Mouse (Mus musculus) neural tube, embryonic 11.5 days (tissue): ENCODE results near the gene Zfp651. TPM values are rescaled to one million over a fixed set of nuclear protein-coding genes. Genes with fewer than 3 reads are reported as not detected.

Source experiments
- ATAC-seq: fragments of 200-750 bp; cut with Nextera tagmentation; 2 replicates; pipeline ENCODE4 v1.8.0; 2017; ENCODE audit warnings: moderate number of reproducible peaks, mild to moderate bottlenecking, moderate TSS enrichment, moderate library complexity; ENCODE audit not compliant: insufficient read depth, low FRiP score, low TSS enrichment
- DNase-seq: peaks from one replicate; pipeline ENCODE4 v3.0.0-alpha.2; 2015; ENCODE audit warnings: low spot score
- H3K27ac ChIP-seq: fragments of 300-500 bp; sonication (generic); 2 replicates; pipeline ENCODE4 v1.5.1; 2014; ENCODE audit warnings: low read depth, mild to moderate bottlenecking, low read length
- H3K27me3 ChIP-seq: fragments of 300-500 bp; sonication (generic); 2 replicates; pipeline ENCODE4 v1.6.1; 2014; ENCODE audit warnings: mild to moderate bottlenecking, low read length, mixed read lengths; ENCODE audit not compliant: control insufficient read depth, insufficient read depth
- H3K36me3 ChIP-seq: fragments of 300-500 bp; sonication (generic); 2 replicates; pipeline ENCODE4 v1.6.1; 2014; ENCODE audit warnings: mild to moderate bottlenecking, low read length, moderate library complexity, mixed read lengths; ENCODE audit not compliant: control insufficient read depth, insufficient read depth
- H3K4me1 ChIP-seq: fragments of 300-500 bp; sonication (generic); 2 replicates; pipeline ENCODE4 v1.6.1; 2014; ENCODE audit warnings: low read length, mixed read lengths; ENCODE audit not compliant: control insufficient read depth, insufficient read depth
- H3K4me2 ChIP-seq: fragments of 300-500 bp; sonication (generic); 2 replicates; pipeline ENCODE4 v1.6.1; 2014; ENCODE audit warnings: low read depth, mild to moderate bottlenecking, moderate library complexity
- H3K4me3 ChIP-seq: fragments of 300-500 bp; sonication (generic); 2 replicates; pipeline ENCODE4 v1.5.1; 2014; ENCODE audit warnings: low read depth, low read length
- H3K9ac ChIP-seq: fragments of 300-500 bp; sonication (generic); 2 replicates; pipeline ENCODE4 v1.6.1; 2014; ENCODE audit warnings: mild to moderate bottlenecking, low read length
- H3K9me3 ChIP-seq: fragments of 300-500 bp; sonication (generic); 2 replicates; pipeline ENCODE4 v1.6.1; 2016; ENCODE audit warnings: low read length; ENCODE audit not compliant: control insufficient read depth
- WGBS: fragments of 180-500 bp; shearing (Covaris S2); extraction: QIAGEN DNeasy Blood & Tissue Kit; methylation state at CpG from one replicate; pipeline ENCODE4 v1.1.7; 2014; 5-methylcytosine and 5-hydroxymethylcytosine counted together
- polyA plus RNA-seq: library from polyadenylated mRNA; unstranded; fragments of >200 nt; fragmentation: Nextera tagmentation; extraction: Ambion mirVana; gene quantifications from 2 replicates; pipeline ENCODE4 v1.2.1, GENCODE M21; 2014

The Zfp651 gene
- polyA plus RNA-seq, 1 experiment from 2014 or later, result 7.0 TPM

DNA sequence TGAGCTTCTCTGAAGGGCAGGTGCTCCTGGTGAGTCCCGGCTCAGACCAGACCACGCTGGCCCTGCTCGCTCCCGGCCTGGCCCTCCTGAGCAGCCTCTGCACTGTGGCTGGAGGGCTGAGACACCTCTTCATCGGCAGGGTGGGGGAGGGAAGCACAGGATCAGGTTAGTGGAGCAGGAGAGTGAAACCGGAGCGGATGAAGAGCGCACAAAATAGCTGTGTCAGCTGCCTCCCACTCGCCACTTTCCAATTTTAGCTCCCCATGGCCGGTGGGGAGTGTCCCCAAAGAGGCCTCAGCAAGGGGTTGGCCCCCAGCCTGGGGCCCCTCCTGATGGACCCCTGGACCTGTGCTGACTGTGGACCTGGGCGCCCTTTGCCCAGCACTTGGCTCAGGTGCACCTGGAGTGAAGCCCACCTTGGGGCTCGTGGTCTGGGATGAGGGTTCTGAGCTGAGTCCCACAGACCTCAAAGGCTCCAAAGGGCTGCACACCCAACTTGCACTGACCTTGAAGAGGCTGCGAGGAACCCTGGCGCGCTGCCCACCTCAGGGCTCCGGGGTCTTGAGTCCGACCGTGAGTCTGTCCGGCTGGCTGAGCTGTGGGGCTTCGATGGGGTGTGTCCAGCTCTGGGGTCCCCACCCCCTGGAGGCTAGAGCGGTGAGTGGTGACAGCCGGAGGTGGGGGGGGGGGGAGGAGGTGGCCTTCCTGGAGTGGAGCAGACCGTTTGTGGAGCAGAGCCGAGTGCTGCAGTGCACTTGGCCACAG is 32.8 kb downstream of the Zfp651 start, which contains the start of gene Hhatl:
Gene Hhatl (minus strand): TSS at position 751 of the 765 bp plus-strand sequence.
- 53% methylated on average over 21 of the region's 24 CpGs for WGBS
- no peak within 1 kb of the TSS for H3K27ac ChIP-seq
- ATAC-seq, result no peak
- no peak within 1 kb of the TSS for H3K4me3 ChIP-seq
- no peaks in the 10 kb centered on the region for H3K9me3 ChIP-seq
- H3K4me1 ChIP-seq, result no peaks in the 10 kb centered on the region
- no peaks in the 10 kb centered on the region for H3K36me3 ChIP-seq
- no peak within 1 kb of the TSS for H3K9ac ChIP-seq
- H3K27me3 ChIP-seq, result no peaks in the 10 kb centered on the region
- DNase-seq, result no peak
- no peak within 1 kb of the TSS for H3K4me2 ChIP-seq

DNA sequence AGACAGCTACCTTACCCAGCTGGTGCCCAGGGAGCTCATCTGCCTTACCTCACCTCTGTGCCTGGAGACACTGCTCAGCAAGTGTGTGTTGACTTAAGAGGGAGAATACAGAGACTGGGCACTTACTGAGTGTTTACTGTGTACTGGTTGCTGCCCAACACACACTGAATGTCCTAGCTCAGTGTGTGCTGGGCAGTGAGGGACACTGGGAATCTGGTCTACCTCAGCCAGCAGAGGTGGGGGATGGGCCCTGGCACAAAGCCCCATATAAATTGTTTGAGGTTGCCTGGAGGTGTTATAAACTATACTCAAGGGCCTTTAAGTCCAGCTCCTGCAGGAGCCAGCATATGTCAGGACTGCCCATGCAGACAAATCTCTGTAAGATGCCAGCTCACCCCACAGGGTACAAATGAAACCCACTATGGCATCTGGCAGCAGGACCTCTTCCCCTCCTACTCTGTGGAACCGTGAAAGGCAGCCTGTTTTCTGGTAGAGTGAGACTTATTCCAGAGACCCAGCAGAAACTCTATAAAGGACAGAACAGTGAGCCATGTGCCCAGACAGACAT is 35.9 kb downstream of the Zfp651 start:
- Histone ChIP-seq H3K4me1 (no peaks in the 10 kb centered on the region), H3K4me2 (no peak overlapping the region), H3K36me3 (no peaks in the 10 kb centered on the region), H3K27me3 (no peaks in the 10 kb centered on the region), H3K9me3 (no peaks in the 10 kb centered on the region), H3K4me3 (no peak overlapping the region), H3K9ac (no peak overlapping the region), H3K27ac (no peak overlapping the region)
- DNase-seq (no peak), ATAC-seq (no peak)
- 58% methylated on average over 1 of the region's 1 CpGs for WGBS

DNA sequence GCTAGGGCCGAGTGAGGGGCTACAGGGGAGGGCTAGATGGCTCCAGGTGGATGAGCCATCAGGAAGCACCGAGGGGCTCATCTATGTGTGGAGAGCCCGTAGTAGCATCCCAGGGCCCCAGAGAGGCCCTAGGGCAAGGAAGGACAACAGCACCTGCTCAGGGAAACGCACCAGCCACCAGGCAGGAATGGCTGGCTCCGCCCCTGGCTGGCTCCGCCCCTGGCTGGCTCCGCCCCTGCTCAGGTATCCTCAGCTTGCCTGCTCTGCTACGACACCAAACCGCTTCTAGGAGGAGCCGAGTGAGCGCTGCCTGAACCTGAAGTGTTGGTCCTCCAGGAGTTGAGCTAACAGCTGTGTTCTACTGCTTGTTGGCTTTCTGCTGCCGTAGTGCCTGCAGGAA is 38.6 kb downstream of the Zfp651 start:
- H3K27ac ChIP-seq, result no peak overlapping the region

DNA sequence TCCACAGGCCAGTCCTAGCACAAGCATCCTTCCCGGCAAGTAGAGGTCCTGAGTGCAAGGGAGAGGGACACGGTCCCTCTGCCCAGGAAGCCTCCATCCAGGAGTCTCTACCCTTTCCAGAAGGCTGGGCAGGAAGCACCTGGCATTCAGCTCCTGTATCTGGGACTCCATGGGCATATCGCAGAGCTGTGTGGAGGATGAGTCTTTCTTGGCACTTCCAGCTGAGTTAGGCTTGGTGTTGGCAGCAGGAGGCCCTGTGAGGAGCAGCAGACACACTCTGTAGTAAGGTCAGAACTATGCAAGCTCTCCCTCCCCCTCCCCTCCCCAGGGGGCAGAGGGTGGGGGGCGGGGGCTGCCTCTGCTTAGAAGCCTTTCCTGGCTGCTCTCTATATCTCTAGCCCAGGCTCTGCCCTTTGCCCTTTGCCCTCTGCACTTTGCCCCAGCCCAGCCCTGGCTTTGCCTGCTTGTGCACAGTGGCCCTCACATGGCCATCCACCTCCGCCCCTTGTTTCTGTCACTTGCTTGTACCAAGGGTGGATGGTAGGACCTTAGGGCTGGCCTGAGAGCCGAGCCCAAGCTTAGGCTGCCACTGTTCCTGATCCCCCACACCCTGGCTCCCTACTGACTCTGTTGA is 39.9 kb downstream of the Zfp651 start:
- ATAC-seq (no peak), DNase-seq (no peak)
- H3K36me3 ChIP-seq, result no peaks in the 10 kb centered on the region
- 46% methylated on average over 6 of the region's 6 CpGs for WGBS
- H3K27ac ChIP-seq, result no peak overlapping the region
- no peak overlapping the region for H3K4me2 ChIP-seq
- H3K4me1 ChIP-seq, result no peaks in the 10 kb centered on the region; the same call in 1 of the 2 replicates
- H3K9ac ChIP-seq, result 0 out of 2 replicates have a peak overlapping the region, but pooled peaks have one; percentile 23
- H3K4me3 ChIP-seq, result no peak overlapping the region
- no peaks in the 10 kb centered on the region for H3K27me3 ChIP-seq
- no peaks in the 10 kb centered on the region for H3K9me3 ChIP-seq

More for the DNA sequence above, 38.6 kb downstream of the Zfp651 start:
- DNase-seq (no peak), ATAC-seq (no peak)
- Histone ChIP-seq H3K9me3 (no peaks in the 10 kb centered on the region), H3K9ac (no peak overlapping the region), H3K4me2 (no peak overlapping the region), H3K27me3 (no peaks in the 10 kb centered on the region), H3K4me3 (no peak overlapping the region), H3K36me3 (no peaks in the 10 kb centered on the region), H3K4me1 (no peaks in the 10 kb centered on the region; the same call in 1 of the 2 replicates)
- WGBS, result 7% methylated on average over 12 of the region's 12 CpGs

DNA sequence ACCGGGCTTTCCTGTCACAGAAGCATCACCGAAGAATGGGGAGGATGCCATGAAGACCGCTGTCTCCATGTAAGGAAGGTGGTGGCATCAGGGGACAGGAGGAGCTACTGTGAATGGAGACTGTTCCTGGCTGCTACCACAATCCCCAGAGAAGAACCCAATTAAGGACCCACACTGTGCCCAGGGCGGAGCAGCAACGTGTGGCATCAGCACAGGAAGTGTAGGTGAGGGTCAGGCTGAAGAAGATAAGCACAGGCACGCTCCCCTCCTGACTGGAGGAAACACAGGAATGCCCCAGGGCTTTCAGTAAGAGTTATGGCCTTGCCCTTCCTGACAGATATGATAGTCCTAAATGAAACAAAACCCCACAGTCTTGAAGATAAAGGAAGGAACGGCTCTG is 43.6 kb downstream of the Zfp651 start:
- Histone ChIP-seq H3K4me2 (no peak overlapping the region), H3K36me3 (no peaks in the 10 kb centered on the region), H3K27me3 (no peaks in the 10 kb centered on the region), H3K9ac (no peak overlapping the region), H3K27ac (no peak overlapping the region), H3K9me3 (no peaks in the 10 kb centered on the region), H3K4me3 (no peak overlapping the region), H3K4me1 (no peaks in the 10 kb centered on the region; the same call in 1 of the 2 replicates)
- ATAC-seq (no peak), DNase-seq (no peak)
- WGBS, result 72% methylated on average over 7 of the region's 7 CpGs

DNA sequence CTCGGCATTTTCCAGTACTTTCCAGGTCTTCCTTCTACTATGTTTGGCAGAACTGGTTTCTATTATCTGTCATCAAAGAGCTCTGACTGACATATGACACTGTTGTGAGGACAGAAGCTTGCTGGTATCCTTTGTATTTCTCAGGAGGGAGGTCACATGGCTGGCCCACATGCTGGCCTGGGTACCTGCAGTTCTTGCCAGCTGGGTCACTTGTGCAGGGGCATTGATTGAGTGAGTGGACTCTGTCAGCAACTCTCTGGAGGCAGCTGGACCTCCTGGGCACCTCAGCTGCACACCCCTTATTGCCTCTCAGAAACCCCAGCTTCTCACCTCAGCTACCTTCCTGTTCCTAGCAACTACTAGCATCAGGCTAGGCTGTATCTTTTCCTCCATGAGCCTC is 48.4 kb downstream of the Zfp651 start:
- Histone ChIP-seq H3K27ac (no peak overlapping the region), H3K4me1 (peaks cover 19% of the 10 kb centered on the region), H3K36me3 (no peaks in the 10 kb centered on the region), H3K9me3 (no peaks in the 10 kb centered on the region), H3K27me3 (no peaks in the 10 kb centered on the region), H3K4me3 (no peak overlapping the region), H3K9ac (no peak overlapping the region), H3K4me2 (no peak overlapping the region)
- DNase-seq (no peak), ATAC-seq (no peak)
- 73% methylated on average over 1 of the region's 1 CpGs for WGBS

DNA sequence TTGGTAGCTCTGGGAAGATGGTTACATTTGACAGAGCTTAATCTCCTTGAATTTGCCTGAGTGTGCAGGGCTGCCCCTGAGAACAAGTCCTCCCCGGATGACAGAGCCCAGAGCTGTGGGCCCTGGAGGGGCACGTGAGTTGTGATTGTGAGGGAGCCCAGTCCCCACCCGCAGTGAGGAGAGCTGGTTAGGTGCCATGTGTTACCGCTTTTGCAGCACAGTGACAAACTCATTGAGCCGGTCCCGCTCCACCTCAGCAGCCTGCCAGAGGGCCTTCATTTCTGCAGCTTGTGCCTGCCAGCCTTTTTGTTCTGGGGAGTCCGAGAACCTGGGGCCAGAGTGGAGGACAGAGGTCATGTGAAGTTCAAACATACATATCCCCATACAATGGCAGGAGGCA is 48.8 kb downstream of the Zfp651 start:
- H3K4me2 ChIP-seq, result no peak overlapping the region
- DNase-seq (no peak), ATAC-seq (no peak)
- H3K27ac ChIP-seq, result no peak overlapping the region
- H3K27me3 ChIP-seq, result no peaks in the 10 kb centered on the region
- 0 out of 2 replicates have a peak overlapping the region, but pooled peaks have one; percentile 10 for H3K9ac ChIP-seq
- no peaks in the 10 kb centered on the region for H3K9me3 ChIP-seq
- H3K4me1 ChIP-seq, result peaks cover 19% of the 10 kb centered on the region
- H3K36me3 ChIP-seq, result no peaks in the 10 kb centered on the region
- WGBS, result 60% methylated on average over 7 of the region's 7 CpGs
- H3K4me3 ChIP-seq, result no peak overlapping the region

DNA sequence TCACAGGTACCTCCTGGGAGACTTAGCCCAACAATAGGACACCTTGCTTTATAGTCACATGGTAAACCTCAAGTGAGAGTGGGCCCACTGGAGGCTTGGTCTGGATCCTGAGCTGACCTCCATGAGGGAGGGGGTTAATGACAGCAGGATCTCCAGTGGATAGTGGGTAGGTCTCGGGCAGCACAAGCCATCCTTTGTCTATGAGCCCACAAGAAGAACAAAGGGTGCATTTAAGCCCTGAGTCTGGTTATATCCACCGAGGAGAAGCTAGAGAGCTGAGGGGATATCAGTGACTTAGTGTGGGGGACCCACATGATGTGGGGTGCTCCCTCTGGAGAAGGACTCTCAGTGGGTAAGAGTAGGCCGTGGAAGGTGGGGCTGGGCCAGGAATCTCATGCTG is 49.4 kb downstream of the Zfp651 start:
- no peak overlapping the region for H3K27ac ChIP-seq
- no peak overlapping the region for H3K9ac ChIP-seq
- no peaks in the 10 kb centered on the region for H3K27me3 ChIP-seq
- no peaks in the 10 kb centered on the region for H3K36me3 ChIP-seq
- no peak overlapping the region for H3K4me3 ChIP-seq
- no peaks in the 10 kb centered on the region for H3K9me3 ChIP-seq
- DNase-seq (no peak), ATAC-seq (no peak)
- no peak overlapping the region for H3K4me2 ChIP-seq
- 46% methylated on average over 3 of the region's 3 CpGs for WGBS
- peaks cover 19% of the 10 kb centered on the region for H3K4me1 ChIP-seq
